Mouse (Mus musculus): ENCODE data around the gene Mien1. TPM values are rescaled to one million over a fixed set of nuclear protein-coding genes. Genes with fewer than 3 reads are reported as not detected.
A peak's percentile ranks its signal among the peaks of the same experiment; 100 is the strongest.

The Mien1 gene
- 100 to 1,000 TPM in 1 of 2 experiments, 10 to 100 TPM in 1; 87.7 to 102 TPM for total RNA-seq (2021)
- long read RNA-seq, experiment 1, transcript Mien1-201 (4 exons, 747 nt): major isoform, 28 of 37 reads
- long read RNA-seq, experiment 1, partial matches to known transcripts: 8 of 37 reads
- long read RNA-seq, experiment 1, other reads (novel, unspliced or antisense): 1 of 37 reads
- long read RNA-seq, experiment 2, transcript Mien1-201 (4 exons, 747 nt): major isoform, 72 of 93 reads
- long read RNA-seq, experiment 2, partial matches to known transcripts: 19 of 93 reads
- long read RNA-seq, experiment 2, other reads (novel, unspliced or antisense): 2 of 93 reads

DNA sequence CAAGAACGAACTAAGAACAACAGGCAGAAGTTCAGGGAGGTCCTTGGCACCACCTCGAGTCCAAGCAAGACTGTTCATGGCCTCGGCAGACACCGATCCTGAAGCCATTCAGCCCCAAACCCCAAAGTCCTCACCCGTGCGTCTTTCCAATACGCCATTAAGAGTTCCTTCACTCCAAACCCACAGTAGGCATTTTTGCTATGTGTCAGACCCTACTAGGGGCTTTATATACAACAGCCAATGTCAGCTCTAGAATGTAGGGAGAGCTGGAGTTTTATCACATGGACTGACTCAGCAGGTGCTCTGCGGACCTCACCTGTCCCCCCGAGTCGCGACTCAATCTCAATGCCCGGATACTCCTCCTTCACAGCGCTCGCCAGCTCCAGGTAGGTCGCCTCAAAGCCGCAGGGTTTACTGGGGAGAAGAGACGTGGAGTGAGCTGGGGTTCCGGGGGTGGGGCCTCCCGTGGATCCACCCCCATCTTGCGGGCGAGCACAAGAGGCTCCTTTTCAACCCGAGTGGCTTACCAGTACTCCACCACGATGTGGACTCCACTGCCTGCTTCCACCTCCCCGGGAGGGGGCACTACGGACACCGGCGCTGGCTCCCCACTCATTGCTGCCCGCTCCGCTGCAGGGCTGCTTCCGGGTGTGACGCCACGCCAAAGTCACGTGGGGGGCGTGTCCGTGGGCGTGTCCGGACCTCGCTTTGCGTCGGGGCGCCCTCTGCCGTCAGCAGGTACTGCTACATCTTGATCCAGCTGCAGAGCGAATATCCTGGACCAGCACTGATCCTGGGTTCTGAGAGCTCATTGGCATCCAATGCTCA, at the start of gene Mien1:
TSS of gene Mien1 (minus strand) at position 661 of the 828 bp plus-strand sequence.
- peak; percentile 96 to 98 for DNase-seq (ENCODE audit: low spot score in 2 of 2)

- no peak for DNase-seq (ENCODE audit: low spot score in 2 of 2)
These were observed 48.8 kb upstream of the Mien1 start for GRCm38 (mm10) chr11:98487526-98488040.

GRCm38 (mm10) chr11:98485749-98486148, 47.0 kb upstream of the Mien1 start:
- no peak for DNase-seq (ENCODE audit: low spot score in 2 of 2)

- DNase-seq (ENCODE audit: low spot score in 2 of 2): no peak
These were observed 43.3 kb upstream of the Mien1 start for GRCm38 (mm10) chr11:98482067-98482466.

DNA sequence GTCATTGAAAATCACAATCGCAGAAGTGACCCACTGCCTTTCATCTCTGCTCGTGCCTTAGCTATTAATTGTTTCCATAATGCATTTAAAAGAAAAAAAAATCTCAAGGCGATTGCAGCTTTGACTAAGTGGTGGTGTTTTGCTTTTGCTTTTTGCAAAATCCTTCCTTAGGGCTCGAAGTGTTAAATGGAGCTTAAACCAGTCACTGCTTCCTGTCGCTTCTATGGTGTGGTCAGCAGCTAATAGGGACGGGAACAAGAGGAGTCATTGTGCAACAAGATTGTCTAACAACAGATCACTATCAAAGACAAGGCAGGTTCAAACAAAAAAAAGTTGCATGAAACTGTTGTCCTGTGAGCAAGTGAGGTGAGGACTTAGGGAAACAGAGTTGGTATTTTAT, 42.4 kb upstream of the Mien1 start:
- DNase-seq (ENCODE audit: low spot score in 2 of 2): no peak

DNA sequence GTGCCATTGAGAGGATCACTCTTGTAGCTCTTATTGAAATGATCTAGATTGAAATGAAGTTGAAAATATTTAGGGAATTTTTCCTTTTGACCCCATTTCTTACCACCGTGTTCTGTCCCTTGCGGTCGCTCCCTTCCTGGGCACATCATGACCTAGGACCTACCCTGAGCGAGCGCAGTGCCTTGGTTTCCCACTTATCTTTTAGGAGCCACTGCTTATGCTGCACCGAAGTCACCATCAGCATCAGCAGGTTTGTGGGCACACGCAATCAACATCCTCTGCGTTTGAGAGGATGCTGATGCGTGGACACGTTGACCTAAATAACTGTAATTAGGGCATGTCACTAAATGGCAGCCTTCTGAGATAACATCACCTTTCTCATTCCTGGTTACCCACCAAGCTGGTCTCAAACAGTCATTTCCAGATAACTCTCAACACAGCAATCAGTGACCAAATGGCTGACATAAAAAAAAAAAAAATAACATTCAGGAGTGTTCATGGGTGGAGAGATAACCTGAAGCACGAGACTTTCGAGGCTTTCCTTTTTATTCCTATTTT, 41.2 kb upstream of the Mien1 start:
- DNase-seq (ENCODE audit: low spot score in 2 of 2): no peak

- DNase-seq (ENCODE audit: low spot score in 2 of 2): no peak
These were observed 40.5 kb upstream of the Mien1 start for GRCm38 (mm10) chr11:98479026-98479939.

DNA sequence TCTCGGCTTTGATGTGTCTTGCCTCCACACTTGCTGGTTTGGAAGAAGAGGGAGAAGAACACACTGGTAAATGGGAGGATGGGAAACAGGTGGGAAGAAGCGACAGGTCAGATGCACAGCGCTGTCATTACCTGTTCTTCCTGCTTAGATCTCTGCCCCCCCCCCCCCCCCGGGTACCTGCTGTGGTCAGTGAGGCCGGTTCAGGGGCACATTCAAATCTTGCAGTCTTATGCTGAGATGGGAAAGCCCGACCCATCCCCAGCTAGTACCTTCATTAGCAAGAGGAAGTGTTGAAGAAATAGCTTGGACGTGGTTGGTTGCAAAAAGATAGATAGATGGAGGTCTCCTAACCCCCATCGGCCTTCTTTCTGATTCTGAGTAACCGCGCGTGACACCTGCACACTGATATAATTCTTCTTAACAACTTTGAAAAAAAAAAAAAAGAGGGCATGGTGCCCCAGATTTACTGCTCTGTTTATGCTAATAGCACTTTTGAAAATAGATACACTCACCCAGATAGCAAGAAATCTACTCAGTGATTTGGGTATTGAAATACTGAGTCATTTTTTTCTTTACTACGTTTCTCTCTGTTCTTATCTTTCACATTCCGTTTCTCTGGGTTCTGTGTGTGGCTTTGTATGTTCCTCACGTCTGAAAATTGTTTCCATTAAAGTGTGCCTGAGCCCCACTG, 38.4 kb upstream of the Mien1 start:
- no peak for DNase-seq (ENCODE audit: low spot score in 2 of 2)

GRCm38 (mm10) chr11:98476434-98476807, 37.6 kb upstream of the Mien1 start:
- DNase-seq (ENCODE audit: low spot score in 2 of 2): no peak

DNA sequence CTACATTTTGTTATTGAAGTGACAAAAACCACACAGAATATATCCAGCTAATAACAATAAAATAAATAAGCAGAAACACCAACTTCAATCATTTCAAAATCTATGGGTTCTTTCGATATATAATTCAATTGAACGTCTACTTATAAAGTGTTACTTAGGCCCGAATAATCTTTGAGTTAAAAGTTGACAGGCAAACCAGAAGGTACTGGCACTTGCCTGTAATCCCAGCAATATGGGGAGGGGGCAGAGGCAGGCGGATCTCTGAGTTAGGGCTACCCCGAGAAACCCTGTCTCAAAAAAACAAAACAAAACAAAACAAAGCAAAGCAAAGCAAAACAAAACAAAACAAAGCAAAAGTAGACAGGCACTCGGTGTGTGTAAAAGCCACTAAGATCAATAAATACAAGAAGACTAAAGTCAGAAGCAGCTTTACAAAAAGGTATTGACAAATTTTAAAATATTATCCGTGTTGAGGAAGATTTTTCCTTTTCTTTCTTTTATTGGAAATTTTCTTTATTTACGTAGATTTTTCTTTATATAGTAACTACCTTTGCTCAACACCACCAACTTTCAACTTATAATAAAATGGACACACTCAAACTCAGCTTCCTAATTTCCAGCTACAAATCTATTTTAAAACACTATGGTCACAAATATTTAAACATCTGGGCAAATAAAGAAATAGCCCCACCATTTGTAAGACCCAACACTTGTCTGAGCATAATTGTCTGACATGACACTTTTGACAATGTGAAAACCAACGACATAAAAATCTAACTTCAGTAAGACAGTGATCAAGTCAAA, 37.0 kb upstream of the Mien1 start:
- no peak for DNase-seq (ENCODE audit: low spot score in 2 of 2)

DNA sequence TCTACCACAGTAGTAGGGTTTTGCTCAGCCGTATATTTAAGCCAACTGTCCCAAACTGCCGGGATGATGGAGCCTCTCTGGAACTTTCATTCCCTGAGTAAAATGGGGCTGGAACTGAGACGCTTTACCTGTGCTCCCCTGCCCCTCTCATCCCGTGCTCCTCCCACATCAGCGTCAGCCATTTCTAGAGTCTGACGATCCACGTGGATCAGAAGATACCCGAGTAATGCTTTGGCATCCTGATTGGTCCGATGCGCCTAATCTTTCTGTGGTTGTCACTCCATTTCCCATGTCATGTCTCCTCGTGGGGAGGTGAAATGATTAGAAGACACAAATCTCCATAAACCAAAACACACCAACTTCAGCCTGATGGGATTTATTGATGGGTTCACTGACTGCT, 36.2 kb upstream of the Mien1 start:
- DNase-seq (ENCODE audit: low spot score in 2 of 2): no peak

DNA sequence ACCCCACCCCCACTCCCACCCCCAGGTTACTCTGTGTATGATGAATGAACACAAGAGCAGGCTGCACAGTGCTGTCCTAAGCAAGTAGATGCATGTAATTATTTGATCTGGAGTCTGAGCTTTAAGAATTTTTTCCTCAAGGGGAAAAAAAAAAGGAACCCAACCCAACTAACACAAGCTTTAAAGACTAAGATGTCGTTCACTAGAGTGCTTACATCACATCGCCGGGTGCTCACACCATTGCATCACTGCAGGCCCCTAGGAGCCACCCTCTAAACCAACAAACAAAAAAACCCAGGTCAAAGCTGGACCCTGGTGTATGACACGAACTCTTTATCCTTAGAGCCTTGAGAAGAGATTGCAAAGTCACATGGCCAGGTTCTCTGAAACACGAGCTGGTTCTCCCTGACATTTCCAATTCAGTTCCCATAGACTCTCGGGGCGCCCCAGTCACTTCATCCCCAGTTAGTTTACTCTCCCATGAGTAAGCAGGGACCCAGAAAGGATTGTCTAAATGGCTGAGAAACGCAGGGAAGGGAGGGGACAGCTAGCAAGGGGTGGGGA, 35.2 kb upstream of the Mien1 start:
- no peak for DNase-seq (ENCODE audit: low spot score in 2 of 2)

DNA sequence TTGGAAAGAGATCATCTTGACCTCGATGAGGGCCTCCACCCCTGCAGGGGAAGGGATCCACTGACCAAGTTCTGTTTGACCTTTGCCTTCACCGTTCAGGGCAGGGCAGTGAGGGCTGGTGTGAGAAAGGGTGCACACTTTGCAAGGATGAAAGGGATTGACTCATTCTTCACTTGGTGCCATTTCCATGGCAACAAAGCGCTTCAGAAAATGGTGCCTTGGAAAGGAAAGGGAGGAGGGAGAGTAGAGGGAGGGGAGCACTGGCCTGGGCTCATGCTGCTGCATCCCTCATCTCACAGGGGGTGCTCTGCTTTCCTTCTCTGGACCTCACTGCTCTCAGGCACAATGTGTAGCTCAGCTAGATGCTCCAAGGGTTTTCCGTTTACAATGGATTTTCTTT, 33.9 kb upstream of the Mien1 start:
- DNase-seq (ENCODE audit: low spot score in 2 of 2): no peak

DNA sequence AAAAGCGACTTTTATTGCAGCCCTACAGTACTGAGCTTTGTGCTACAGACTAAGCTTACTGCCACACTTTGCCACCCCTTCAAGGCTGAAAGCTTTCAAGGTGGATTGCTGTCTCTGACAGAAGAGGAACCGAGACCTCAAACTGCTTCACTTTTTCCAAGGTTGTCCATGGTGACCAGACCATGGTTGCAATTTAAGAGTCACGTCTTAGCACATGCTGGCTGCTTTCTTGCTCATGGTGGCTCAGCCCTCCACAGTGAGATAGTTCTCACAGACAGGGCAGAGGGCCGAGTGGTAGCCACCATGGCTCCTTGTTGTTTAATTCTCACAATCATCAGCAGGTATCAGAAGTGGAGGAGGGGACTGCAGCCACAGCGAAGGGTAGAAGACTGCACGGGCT, 32.0 kb upstream of the Mien1 start:
- DNase-seq (ENCODE audit: low spot score in 2 of 2): no peak

DNA sequence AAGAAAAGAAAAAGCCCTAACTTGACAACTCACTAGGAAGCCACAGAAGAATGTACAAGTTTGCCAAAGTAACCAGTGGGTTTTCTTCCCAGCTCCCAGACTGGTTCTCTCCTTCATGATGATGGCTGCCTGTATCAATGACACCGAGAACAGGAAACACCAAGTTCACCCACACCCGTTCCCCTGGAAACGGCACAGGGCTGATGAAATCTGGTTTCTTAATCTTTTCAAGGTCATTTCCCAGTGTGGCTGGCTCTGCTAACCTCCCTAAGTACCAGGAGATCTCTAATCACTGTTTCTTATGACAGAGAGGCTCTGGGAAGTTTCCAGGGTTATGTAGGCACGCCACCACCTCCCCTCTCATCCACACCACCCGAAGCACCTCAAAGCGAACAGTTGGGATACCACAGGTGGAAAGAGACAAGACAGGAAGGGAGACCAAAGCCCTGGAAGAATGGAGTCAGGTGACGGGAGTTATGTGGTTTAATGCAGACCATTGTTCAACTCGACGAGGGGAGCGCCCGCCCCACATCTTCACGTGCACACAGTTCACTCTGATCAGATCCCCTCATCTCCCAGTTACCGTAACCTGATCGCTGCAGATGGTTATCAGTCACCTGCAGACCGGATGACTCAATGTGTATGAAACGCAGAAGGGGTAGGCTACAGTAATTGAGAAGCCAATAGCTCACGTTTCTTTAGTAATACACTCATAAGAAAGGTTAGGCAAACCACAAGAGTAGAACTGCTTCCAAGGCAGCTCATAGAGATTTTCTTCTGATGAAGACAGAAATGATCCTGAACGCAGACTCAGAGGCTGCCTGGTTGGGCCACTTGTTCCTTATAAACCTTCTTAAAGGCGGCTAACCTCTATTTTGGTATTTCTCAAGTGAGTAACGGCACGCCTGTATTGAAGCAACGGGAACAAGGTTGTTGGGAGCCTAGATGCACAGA, 31.2 kb upstream of the Mien1 start:
- DNase-seq (ENCODE audit: low spot score in 2 of 2): no peak

DNA sequence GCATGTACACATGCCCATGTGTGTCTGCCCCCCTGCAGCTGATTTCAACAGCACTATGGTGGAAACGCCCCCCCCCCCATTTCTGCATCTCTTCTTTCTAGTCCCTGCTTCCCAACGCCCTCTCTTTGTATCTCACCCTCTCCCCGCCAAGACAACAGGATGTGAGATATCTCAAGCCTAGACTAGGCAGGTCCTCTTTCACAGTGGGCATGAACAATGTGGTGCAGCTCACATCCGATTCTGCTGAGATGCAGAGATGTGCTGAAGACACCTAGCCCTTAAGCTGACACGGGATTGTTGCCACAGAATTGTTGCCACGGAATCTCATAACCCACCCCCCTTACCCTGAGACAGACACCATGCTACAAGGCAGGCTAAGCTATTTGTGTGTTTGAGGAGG, 25.7 kb upstream of the Mien1 start:
- no peak for DNase-seq (ENCODE audit: low spot score in 2 of 2)

GRCm38 (mm10) chr11:98463911-98464310, 25.1 kb upstream of the Mien1 start:
- no peak for DNase-seq (ENCODE audit: low spot score in 2 of 2)

GRCm38 (mm10) chr11:98462255-98462654, 23.5 kb upstream of the Mien1 start:
- DNase-seq (ENCODE audit: low spot score in 2 of 2): no peak

Measured in layer of hippocampus, postnatal 14 days (tissue).